Mouse (Mus musculus): Measurements from ENCODE around the gene Wdr25.

GRCm38 (mm10) chr12:108982684-108982960 is 89.2 kb downstream of the Wdr25 start:
- TF ChIP-seq CHD2 (IDR thresholded peaks at IDR 0.05; ENCODE audit: low read depth, low read length) (no peak), HCFC1 (IDR thresholded peaks at IDR 0.05; ENCODE audit: borderline replicate concordance, insufficient read depth, low read length) (no peak)
